Mouse (Mus musculus): ENCODE measurements around the gene Dis3l.
A peak's percentile ranks its signal among the peaks of the same experiment; 100 is the strongest.
"Not testable (repeated sequence)": the region's sequence is repeated elsewhere in the genome, so short reads cannot be mapped to it uniquely, and the experiment has no call there.

The Dis3l gene

DNA sequence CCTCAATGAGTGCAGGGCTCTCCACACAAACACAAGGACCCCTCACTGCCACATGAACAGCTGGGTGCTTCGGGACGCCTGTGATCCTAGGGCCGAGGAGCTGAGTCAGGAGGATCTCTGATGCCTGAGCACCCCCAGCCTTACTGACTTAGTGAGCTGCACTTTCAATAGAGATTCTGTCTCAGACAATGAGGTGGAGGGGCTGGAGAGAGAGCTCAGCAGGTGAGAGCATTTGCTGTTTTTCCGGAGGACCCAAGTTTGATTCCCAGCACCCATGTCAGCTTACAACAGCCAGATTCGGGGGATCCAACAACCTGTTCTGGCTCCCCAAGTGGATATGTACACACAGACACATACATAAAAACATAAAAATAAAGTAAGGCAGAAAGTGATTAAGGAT lies 24.1 kb downstream of the Dis3l start:
- no peak for DNase-seq (ENCODE audit: low spot score in 2 of 2)

DNA sequence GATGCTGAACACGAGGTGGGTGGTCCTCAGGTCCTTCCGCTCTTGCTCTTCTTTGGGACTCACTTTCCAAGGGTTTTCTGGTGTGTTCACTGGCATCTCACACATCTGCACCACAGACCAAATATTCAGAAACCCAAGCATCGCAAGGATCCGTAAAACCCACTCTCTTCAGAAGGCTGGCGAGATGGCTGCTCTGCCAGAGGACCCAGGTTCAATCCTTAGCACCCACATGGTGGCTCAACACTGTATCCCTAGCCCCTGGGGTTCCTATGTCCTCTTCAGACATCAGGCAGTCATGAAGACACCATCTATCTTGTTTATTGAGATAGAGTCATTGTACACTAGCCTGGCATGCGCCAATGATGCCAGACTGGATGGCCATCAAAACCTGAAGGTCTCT lies 26.4 kb downstream of the Dis3l start:
- DNase-seq (ENCODE audit: low spot score in 2 of 2), result no peak

GRCm38 (mm10) chr9:64312128-64312527 lies 29.0 kb downstream of the Dis3l start:
- DNase-seq (ENCODE audit: low spot score in 2 of 2), result no peak

DNA sequence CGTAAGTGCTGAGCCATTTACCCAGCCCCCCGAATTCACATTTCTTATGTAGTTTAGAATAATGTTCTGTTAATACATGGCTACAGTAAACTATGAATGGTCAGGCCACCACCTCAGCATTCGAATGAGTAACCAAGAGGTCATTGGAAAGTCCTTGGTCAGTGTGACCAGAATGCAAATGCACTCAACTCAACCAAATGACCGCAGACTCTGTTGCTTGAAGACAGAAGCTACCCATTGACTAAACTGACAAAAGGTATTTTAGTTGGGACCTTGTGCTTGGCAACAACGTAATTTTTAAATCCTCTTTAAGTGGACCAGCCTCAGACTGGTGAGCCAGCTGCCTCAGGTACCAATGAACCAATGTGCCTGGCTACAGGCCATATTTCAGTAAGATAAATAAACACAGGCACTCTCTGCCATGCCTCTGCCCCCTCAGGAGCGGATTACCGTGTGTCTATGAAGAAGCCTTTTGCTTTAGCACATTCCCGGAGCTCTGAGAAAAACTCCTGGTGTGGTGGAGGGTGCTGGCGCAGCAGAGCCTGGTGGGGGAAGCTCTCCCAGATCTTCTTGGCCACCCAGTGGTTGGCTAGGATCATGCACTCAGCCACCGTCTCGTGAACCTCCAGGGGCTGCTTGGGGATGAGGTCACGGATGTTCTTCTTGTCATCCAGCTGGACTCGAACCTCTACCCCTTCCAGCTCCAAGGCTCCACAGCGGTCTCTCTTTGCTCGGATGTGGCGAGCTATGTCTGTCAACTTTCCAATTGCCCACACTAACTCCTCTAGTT lies 29.9 kb downstream of the Dis3l start:
- DNase-seq (ENCODE audit: low spot score in 2 of 2), result no peak

GRCm38 (mm10) chr9:64306476-64307312 lies 34.4 kb downstream of the Dis3l start:
- DNase-seq (ENCODE audit: low spot score in 2 of 2), result no peak

DNA sequence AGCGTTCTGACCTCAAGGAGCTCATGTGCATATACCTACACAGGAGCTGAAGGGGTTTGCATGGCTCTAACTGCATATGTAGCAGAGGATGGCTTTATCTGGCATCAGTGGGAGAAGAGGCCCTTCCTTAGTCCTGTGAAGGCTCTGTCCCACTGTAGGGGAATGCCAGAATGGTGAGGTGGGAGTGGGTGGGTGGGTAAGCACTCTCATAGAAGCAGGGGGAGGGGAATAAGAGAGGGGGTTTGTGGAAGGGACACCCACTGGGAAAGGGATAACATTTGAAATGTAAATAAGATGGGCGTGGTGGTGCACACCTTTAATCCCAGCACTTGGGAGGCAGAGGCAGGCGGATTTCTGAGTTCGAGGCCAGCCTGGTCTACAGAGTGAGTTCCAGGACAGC lies 38.0 kb downstream of the Dis3l start:
- not testable (repeated sequence) for DNase-seq (ENCODE audit: low spot score in 2 of 2)

DNA sequence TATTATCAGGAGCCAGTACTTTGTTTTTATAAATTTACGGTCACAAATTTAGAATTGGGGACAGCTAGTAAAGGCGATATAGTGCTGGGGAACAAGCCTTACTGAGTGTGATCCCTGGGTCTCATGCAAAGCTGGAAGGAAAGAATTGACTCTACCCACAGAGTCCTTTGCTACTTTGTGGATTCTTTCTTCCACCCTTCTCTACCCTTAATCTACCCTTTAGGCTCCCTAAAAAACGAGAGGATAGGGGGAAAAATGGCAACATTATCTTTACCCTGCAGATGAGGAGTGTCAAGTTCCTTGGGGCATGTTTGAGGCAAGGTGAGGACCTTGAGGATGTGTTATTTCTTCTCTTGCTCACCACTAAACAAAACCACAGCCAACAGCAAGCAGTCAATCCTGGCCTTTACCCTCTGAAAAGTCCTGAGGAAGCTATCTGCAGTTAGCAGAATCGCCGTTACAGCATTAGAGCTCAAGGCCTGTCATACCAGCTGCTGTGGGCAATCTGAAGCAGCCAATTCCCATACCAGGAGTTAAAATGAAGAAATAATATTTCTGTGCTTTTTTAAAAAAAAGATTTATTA lies 58.6 kb downstream of the Dis3l start:
- DNase-seq (ENCODE audit: low spot score in 2 of 2), result no peak

GRCm38 (mm10) chr9:64281781-64282178 lies 59.3 kb downstream of the Dis3l start:
- no peak for DNase-seq (ENCODE audit: low spot score in 2 of 2)

DNA sequence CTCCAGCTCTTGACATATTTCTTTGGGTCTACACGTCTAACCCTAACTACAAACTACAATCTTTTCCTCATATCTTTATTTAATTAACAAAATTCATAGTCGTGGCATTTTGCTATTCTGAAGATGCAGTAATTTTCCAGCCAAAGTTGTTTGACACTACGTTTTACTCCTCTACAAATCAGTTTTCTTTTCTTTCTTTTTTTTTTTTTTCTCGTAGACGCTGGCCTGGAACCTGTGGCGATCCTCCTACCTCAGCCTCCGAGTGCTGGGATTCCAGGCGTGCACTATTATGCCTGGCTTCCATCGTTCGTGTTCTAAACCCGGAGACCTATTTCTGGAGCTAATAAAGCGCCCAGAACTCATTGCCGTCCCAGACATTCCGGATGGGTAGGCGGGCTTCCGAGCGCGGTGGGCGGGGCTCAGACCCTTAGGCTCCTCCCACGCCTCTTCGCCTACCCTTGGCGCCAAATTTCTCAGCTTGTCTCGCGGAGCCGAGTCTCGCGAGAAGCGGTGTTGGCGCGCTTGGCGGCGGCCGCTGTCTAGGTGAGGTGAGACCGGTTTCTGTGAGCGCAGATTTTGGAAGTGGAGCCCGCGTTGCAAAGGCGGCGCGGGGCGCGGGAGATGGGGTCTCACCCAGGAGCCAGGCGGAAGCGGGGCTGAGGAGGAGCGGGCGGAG lies 59.8 kb downstream of the Dis3l start, which contains the start of gene Tipin:
Tipin (plus strand) TSS at position 477 of the 676 bp plus-strand sequence.
- DNase-seq (ENCODE audit: low spot score in 2 of 2), result peak; percentile 81 to 91

DNA sequence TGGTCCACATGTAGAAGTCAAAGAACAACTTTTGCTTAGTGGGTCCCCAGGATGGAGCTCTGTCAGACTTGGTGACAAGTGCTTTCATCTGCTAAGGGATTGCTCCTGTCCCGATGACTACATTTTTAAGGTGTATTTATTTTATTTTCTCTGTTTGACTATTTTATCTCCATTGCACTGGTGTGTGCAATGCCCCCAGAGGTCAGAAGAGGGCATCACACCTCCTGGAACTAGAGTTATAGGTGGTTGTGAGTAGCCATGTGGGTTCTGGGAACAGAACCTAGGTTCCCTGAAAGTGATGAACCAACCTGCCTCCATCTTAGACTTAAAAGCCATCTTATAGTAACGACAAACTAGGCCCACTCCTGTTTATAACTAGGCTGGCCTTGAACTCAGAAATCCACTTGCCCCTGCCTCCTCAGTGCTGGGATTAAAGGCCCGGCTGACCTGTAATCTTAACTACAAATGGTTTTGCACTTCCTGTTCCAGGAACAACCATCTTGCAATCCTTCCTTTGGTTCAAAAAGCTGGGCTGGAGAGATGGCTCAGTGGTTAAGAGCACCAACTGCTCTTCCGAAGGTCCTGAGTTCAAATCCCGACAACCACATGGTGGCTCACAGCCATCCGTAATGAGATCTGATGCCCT lies 62.3 kb downstream of the Dis3l start:
- no peak for DNase-seq (ENCODE audit: low spot score in 2 of 2)

DNA sequence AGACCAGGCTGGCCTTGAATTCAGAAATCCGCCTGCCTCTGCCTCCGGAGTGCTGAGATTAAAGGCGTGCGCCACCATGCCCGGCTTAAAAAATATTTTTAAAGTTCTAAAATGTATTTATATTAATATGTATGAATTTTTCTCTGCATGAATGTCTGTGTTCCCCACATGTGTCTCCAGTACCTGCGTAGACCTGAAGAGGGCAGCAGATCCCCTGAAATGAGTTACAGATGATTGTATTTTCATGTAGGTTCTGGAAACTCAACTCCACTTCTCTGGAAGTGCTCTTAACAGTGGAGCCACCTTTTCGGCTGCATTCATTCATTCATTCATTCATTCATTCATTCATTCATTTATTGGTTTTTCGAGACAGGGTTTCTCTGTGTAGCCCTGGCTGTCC lies 63.4 kb downstream of the Dis3l start:
- peak; percentile 34 to 63 for DNase-seq (ENCODE audit: low spot score in 2 of 2)

DNA sequence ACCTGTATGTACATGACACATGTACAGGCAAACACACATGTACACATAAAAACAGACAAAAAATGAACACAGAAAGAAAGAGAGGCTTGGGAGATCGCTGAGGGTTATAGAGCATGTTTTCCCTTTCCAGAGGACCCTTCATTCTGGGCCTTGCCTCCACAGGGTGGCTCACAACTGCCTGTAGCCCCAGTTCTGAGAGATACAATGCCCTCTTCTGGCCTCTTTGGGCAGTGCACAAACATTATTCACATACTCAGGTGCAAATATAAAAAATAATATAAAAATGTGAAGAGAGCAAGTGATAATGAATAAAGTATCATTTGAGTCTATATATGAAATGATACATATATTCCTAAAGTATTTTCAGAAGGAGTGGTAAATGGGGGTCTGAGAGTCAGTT lies 66.2 kb downstream of the Dis3l start:
- DNase-seq (ENCODE audit: low spot score in 2 of 2), result no peak

DNA sequence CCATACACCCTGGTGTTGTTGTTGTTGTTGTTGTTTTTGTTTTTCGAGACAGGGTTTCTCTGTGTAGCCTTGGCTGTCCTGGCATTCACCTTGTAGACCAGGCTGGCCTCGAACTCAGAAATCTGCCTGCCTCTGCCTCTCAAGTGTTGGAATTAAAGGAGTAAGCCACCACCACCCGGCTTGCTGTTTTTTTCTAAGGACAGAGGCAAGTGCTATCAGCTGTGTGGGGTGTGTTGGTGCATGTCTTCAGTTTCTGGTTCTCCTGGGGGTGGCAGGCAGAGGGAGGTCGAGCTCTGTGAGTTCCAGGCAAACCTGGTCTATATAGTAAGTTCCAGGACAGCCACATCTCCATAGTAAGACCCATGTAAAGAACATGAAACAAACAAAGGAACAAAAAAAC lies 66.8 kb downstream of the Dis3l start:
- DNase-seq (ENCODE audit: low spot score in 2 of 2), result no peak

DNA sequence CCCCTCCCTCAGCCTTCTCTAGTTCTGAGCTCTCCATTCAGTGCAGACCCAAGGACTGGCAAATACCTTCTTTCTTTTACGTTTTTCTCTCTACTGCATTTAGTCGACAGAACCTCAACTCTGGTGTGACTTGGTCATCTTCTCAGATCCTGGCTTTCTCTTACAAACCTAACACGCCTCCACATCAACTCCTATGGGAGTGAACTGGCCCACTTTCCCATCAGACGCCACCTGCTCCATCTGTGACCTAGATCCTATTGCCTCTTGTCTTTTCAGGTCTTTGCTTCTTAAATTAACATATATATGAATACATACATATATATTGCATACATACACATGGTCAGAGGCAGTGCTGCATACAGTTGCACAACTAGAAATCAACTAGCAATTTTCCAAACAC lies 67.3 kb downstream of the Dis3l start:
- no peak for DNase-seq (ENCODE audit: low spot score in 2 of 2)

- DNase-seq (ENCODE audit: low spot score in 2 of 2), result peak in 1 of 2 experiments; percentile 53
Observed at GRCm38 (mm10) chr9:64272611-64273010, 68.5 kb downstream of the Dis3l start.

DNA sequence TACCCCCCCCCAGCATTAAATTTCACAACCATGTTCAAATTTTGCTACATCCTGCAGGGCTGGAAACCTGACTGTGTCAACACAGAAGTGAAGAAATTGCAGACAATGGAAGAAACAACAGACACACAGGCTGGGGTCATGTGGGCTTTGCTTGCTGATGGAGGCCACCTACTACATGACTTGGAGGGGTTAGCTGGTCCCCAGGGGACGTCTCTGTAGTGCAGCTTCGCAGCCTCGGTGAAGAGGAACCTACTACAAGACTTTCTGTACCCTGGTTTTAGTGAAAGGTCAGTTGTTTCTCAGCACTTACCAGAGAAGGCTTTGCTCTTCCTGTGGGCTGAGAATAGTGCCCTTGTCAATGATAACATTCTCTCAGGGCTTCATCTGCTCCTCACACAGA lies 69.8 kb downstream of the Dis3l start:
- DNase-seq (ENCODE audit: low spot score in 2 of 2), result no peak

- DNase-seq (ENCODE audit: low spot score in 2 of 2), result not testable (repeated sequence)
Observed at GRCm38 (mm10) chr9:64268836-64269235, 72.3 kb downstream of the Dis3l start.

DNA sequence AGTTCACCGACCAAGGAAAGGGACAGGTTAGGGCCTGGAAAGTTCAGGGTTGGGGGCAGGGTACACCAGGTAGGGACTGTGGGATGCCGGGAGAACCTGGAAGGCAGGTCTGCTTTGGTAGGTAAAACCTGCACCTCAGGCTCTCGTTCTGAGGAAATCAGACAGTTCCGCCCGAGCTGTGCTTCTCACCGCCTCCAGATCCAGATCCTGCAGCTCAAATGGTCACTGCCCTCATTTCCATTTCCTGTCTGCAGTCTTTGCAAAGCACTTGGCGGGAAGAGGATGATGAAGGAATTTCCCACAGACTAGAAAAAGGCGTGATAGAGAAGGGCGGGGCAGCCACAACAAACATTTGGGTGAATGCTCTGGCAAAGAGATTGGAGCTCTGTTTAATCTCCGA lies 72.9 kb downstream of the Dis3l start:
- DNase-seq (ENCODE audit: low spot score in 2 of 2), result no peak

- DNase-seq (ENCODE audit: low spot score in 2 of 2), result no peak
Observed at GRCm38 (mm10) chr9:64267231-64267630, 73.9 kb downstream of the Dis3l start.

GRCm38 (mm10) chr9:64264813-64265212 lies 76.3 kb downstream of the Dis3l start:
- no peak for DNase-seq (ENCODE audit: low spot score in 2 of 2)

DNA sequence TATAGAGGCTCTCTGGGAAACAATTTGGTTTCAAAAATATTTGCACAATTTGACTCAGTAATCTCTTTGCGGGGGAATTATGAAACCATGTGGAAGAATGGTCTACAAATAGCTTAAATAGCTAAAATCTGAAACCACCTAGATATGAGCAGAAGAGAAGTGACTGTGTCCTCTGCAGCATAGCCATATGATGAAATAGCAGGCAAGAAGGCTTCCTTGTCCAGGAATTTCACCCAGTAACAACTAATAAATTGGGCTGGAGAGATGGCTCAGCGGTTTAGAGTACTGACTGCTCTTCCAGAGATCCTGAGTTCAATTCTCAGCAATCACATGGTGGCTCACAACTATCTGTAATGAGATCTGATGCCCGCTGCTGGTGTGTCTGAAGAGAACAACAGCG lies 80.1 kb downstream of the Dis3l start:
- DNase-seq (ENCODE audit: low spot score in 2 of 2), result no peak
